Mouse (Mus musculus) kidney, adult 9 months (tissue): Measurements from ENCODE around the gene Pcdh9.

Experiments used
- DNase-seq: peaks from one replicate; pipeline ENCODE4 v3.0.0; 2022

Gene Pcdh9

DNA sequence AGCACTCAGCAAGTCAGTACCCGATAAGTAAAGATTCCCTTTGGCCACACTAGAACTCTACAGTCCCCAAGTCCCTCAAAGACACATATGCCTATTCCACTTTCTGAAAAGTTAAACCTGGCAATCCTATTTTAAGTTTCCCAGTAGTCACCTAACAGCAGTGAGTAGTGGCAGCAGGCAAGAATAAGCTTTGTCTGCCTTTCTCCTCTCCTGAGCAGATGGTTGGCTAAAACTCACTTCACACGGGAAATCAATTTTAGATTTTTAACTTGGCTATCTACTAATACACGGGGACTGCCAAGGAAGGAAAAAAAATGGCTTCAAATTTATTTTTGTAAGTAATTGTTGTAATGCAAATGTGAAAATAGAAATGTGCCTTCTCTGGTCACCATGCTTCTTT is 763.5 kb downstream of the Pcdh9 start:
- no peak for DNase-seq

DNA sequence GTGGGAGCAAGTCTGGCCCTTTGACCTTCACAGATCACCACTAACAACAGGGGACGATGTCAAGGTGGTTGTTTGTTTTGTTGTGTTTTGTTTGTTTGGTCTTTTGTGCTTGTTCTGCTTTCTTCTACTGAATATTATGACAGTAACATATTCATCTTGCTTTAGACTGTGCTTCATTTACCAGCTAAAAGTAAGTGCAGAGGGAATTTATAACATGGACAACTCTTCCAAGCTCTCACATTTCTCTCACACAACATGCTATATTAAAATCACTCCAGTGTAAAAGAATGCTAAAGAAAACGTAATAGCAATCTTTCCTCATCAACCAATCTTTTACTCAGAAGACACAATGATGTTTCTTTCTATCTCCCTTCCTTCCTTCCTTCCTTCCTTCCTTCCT is 787.7 kb downstream of the Pcdh9 start:
- no peak for DNase-seq

DNA sequence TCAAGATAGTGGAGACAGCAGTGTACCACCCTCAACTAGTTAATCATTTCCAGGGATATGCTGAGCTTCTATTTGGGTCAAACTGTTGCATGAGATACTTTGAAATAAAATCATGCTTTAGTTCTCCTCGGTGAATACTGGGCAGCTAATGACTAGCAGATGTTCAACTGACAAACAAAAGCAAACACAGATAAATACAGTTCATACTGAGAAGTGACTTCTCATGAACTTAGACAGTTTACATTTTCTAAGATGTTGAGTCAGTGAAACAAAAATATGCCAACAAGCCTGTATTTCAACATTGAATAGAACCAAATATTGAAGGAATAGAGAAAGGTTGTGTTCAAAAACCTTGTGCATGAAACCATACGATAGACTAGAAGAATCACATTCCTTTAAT is 795.4 kb downstream of the Pcdh9 start:
- DNase-seq = no peak

DNA sequence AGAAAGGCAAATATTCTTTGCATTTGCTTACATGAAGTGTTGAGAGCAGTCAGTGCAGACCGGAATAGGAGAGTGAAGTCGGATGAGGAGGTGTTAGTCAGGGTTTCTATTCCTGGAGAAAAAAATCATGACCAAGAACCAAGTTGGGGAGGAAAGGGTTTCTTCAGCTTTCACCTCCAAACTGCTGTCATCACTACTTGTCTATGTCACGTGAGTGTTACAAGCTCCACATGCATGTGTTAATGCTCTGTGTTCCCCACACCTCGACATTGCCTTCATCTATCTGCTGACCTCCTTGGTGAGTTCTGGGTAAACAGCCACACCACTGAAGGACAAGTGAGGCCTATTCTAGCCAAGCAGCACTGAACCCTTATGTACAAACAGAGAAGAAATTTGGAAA is 797.7 kb downstream of the Pcdh9 start:
- no peak for DNase-seq

DNA sequence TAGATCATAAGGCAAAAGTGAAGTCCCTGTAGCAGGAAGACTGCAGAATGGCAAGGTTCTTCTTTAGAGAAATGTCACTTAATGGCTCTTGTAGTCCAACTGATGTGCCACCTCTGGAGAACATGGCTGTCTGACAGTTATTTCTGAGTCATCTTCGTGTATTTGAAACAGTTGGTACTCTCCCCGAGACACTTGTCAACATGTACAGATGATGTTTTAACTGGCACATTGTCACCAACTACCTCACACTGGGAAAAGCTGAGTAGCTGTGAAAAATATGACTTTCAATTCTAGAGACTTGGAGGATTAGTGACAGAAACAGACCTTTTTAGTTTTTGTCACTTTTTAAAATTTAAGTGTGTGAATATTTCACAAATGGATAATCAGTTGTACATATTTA is 804.8 kb downstream of the Pcdh9 start:
- DNase-seq = no peak

DNA sequence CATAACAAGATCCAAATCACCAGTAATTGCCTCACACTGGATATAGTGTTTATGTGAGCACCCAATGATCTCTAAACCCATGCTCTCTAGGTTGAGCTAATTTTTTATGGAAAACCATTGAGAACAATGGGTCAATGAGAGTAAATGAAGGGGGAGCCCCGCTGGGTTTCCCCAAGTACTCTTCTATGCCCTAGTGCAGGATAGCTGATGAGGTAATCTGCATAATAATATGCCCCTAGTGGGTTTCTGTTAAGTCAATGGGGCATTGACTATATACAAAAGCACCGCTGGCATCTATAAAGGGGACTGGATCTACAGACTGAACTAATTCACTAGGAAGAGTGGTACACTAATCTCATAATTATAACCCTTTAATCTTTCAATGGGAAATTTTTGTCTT is 807.3 kb downstream of the Pcdh9 start:
- no peak for DNase-seq

DNA sequence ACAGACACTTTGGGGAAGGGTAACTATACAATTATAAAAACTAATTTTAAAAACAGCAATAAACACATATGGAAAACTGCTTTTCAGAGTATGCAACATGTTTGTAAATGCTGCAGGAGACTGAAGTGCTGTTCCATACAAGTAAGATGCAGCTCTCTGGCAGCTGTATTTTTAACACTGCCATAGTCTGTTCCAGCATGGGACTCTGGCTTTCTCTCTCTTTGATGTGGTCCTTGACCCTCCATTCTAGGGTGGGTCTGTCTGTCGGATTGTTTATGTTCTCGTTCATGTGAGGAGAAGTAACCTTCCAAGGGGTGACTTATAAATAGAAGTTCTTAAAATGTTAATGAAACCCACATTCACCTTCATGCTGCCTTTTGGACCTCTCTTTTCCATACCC is 809.6 kb downstream of the Pcdh9 start:
- no peak for DNase-seq

DNA sequence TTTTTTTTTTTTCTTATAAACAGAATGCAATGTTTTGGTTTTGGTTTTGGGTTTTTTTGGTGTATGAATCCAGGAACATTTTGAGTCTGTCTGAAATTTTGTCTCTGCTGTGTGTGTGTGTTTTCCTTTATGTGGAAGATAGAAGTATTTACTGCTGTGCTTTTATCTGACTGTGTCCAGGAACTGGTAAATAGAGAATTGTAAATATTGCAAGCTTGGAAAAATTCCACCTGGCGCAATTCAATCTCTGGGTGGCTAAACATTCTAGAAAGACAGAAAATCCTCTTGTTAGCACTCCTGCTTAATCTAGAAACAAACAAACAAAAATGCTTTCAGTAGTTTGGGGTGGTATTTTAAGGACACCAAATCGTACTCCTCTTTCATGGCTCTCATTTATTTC is 814.7 kb downstream of the Pcdh9 start:
- no peak for DNase-seq

DNA sequence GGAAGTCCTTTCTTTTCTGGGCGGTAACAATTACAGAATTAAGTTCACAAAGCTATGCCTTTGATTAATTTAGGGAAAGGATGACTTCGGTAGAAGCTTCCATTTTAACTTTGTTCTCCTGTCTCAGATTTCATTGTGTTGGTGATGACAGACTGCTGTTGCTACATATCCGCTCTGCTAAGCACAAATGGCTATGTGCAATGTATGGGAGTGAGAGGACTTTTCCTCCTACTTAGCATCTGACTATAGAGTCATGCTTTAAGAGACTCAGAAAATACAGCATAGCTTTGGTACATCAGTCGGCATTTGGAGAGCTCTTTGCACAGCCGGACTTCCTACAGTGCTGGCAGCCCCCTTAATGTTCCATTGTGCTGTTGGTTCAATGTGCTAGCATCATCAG is 818.1 kb downstream of the Pcdh9 start:
- DNase-seq = no peak

DNA sequence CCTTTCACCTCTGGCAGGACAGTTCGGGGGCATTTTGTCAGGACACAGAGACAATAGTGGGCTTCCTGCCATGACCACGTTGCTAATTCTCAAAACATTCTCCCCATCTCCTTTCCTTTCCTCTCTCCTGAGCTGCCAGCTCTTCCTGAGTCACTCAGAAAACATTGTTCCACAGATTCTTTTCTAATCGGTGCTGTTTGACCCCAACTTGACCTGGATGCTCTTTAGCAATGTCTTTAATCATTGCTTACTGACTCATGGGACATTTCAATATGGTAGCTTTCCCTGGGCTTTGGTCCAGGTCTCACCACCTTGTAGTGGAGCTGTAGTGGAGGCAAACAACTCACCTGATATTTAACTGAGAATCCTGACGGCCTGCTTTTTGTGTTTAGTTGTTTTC is 820.3 kb downstream of the Pcdh9 start:
- DNase-seq = no peak

DNA sequence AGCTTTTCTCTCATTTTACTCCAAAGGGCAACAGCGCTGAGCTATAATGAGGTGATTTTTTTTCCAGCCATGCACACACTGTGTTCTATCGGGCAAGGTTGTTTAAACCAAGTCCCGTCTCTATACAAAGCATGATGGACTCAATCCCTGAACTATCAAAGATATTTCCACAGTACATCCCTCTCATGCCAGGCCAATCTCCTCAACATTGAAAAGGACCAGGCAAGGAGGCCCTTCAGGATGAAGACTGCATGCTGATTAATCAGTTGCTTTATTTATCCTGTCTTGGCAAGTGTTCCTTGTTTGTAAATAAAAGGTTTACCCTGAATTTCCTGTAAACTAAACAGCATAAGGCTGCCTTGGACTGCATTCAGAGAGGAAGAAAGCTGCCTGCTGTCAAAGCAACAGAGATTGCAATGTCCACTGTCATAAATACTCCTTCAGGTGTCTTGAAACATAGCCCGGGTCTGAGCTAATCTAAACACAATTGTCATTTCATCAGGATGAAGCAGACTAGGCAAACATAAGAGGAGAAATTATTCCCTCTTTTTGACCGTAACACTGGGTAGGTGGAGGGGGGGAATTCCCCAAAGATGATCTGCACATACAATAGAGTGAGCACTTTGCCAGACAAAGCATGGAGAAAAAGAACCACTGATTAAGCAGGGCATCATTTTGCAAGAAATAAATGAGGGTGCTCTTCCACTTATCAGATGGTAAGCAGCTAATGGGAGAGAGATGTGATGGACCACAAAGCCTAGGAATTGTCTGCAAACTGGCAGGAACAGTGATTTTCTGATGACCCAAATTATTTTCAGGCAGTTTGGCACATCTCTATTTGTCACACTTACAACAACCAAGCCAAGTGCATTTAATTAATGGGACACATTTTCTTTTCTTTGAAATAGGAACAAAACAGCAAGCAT is 822.8 kb downstream of the Pcdh9 start:
- no peak for DNase-seq

DNA sequence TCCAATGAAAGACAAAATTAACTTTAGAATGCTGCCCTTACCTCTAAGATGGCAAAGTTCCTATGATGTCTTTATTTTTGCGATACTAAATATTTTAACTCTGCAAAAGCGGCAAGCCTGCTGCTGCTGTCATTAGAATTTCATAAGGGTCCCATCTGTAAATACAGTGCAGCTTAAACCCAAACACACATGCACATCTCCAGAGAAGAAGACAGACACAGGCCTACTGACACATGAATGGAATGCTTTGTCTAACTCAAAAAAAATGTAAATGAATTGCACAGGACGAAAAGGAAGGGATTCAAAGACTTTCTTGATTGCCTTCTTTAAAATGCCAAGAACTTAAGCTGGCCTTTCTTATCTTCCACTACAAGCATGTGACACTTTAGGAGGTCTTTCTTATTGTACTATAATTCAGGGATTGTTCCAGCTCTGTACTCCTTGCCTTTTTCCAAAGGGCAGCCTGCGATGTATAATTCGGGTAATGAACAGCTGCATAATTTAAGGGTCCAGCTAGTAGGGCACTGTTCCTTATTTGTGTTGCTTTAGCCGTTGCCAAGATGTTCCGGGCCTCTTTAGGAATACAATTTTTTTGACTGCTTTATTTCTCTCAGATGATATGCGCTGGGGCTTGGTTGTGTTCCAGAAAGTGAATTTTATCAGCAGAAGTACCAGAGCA is 823.6 kb downstream of the Pcdh9 start:
- no peak for DNase-seq

DNA sequence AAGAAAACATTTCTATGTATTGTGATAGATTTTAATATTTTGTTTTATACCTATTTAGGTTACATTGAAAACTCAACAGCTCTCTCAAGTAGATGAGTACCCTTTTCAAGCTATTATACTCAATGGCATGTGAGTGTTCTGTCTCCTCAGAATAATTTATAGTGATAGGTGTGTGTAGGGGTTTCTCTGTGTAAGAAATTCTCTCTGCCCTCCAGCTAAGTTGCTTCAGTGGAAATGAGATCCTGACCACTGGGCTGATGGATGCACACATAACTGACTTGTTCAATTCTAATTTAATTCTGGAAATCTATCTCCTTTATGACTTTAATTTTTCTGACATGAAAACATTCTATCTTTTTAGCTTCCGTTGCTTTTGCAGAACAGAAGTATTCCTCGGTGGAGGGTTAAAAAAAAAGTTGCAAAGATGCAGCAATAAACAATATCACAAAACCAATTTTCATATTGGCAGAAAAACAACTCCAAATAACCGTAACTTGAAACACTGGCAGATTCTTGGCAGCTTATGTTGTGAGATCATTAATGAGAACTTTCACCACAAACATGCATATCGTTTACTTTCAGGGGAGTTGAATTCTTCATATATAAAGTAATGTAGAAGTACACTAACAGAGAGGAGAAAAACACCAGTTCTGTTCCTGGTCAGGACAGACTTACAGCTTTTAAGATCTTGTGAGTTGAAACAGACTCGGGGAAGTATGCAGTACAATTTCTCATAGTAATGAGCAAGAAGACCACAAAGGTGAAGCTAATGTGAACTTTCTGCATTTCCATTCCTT is 828.5 kb downstream of the Pcdh9 start:
- no peak for DNase-seq

DNA sequence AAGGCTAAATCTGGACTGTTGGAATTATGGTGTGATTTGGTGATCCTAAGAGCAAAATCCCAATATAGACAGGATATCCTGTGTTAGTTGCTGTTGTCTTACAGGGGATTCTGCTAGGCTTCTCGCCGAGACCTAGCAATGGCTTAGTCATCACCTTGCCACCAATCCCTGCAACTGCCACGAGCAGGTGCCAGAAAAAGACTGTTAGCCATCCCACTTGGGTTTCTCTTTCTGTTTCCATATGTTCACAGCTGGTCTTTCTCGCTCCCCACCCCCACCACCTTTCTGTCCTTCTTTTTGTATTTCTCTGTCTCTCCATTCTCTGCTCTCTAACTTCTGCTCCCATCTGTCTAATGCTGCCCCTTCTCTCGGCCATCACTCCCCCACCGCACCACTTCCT is 831.7 kb downstream of the Pcdh9 start:
- no peak for DNase-seq

DNA sequence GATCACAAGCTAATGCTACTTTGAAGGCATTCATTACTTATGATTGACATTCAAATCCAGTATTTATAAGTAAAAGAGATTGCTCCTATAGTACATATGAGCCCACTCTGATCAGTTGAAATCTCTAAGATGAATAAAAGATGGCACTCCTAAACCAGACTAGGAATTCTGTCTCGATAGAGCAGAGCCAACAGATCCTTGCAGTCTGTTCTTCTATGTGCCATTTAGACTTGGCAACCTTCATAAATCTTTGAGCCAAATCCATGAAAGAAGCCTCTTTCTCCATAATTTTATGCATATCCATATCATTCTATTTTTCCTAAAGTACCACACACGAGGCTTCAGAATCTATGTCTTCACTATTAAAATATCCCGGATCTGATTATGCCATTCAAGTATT is 834.5 kb downstream of the Pcdh9 start:
- DNase-seq = no peak

DNA sequence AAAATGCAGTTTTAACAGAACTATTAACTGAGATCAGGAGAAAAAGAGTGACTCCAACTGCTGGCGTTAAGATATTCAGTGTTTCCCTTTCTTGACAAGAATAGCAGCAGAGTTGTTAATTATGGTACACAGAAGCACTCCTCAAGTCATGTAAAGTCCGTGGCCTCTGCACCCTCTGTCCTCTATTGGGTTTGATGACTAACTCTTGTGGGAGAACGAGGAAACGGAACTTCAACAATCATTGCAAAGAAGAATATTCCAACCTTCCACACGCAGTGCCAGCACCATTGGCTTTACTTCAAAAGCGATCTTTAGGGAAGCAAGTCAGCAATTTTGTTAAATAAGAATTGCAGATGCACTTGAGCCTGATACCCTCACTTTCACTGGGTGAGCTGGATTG is 849.9 kb downstream of the Pcdh9 start:
- peak; percentile 1 for DNase-seq

DNA sequence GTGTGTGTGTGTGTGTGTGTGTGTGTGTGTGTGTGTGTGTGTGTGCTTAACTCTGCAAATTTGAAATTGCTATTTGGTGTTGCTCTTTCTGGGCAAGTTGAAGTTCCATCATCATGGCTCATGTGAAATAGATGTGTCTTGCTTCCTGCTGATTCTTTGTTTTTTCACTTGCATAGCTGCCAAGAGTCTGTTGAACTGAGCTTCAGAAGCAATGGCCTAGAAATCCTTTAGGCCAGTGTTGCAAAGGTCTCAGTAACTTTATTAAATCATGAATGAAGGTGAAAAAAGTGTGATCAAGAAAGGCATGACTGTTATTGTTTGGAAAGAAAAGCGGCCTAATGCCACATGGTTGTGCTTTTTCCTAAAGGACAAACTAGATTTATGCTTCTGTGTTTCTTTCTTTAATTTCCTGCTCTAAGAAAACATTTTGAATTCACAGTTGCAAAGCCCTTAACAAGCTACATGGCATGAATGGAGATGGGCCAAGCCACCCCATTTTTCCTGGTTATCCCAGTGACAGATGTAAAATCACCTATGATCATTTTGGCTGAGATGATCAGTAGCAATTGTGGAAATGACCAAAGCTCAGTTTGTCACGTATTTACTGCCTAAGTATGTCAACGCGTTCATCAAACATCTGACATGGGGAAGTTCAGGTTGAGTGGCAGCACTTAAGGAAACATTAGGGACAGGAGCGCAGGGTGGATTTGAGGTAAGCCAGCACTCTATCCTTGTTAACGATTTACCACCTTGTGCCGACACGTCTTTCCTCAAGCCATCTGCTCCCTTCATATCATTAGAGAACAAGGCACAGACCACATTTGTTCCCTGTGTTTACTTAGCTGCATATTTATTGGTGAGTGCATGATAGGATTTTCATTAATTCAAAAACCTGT is 850.9 kb downstream of the Pcdh9 start:
- DNase-seq = no peak

DNA sequence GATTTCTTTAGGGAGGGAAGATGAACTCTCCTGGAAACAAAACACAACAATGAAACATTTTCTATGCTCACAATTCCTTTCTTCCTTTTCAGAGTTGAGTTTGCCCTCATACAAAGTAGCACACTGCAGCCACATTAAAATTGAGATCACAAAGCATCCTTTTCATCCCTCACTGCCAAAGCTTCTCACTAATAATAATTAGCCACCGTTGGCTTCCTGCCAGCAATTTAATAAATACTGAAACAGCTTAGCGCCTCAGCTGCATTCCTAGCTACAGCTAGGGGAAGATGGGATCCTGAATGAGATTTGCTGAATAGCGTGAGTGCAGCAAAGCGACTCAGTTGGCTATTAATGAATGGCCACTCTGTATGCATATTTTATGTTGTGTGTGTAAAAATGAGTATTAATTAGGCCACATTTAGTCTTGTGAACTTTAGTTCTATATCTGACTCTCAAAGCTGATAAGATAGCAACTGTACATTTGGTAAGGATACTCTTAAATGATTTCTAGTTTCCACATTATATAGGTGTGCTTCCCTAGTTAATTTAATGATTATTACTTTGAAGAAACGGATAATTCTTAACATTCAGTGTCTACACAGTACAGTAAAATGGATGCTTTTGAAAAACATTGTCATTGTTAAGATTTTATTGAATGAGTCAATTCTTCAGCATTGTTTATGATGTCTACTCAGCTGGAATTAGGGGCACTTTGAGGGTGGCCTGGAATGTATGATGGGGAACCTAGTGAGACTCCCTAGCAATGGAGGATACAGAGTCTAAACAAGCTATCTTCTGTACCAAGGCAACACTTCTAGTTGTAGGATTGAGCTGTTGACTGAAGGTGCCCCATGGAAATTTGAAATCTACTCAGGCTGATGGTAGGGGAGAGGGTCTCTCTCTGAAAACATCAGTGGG is 881.1 kb downstream of the Pcdh9 start:
- DNase-seq = peak; percentile 7
